Mouse (Mus musculus) lung, embryonic 15.5 days (tissue): ENCODE data around the gene Nepn. TPM values are rescaled to one million over a fixed set of nuclear protein-coding genes. Genes with fewer than 3 reads are reported as not detected.

Experiments used
- ATAC-seq: fragments of 200-750 bp; cut with Nextera tagmentation; 2 replicates; pipeline ENCODE4 v1.8.0; 2017; ENCODE audit warnings: moderate number of reproducible peaks, borderline replicate concordance; ENCODE audit not compliant: low FRiP score, low TSS enrichment; ENCODE audit errors: extremely low read depth
- H3K27ac ChIP-seq: fragments of 300-500 bp; sonication (generic); 2 replicates; pipeline ENCODE4 v1.5.1; 2015; ENCODE audit warnings: moderate library complexity, mild to moderate bottlenecking, inconsistent platforms
- H3K27me3 ChIP-seq: fragments of 300-500 bp; sonication (generic); 2 replicates; pipeline ENCODE4 v1.6.1; 2015; ENCODE audit warnings: inconsistent platforms
- H3K36me3 ChIP-seq: fragments of 300-500 bp; sonication (generic); 2 replicates; pipeline ENCODE4 v1.6.1; 2015; ENCODE audit warnings: inconsistent platforms
- H3K4me1 ChIP-seq: fragments of 300-500 bp; sonication (generic); 2 replicates; pipeline ENCODE4 v1.6.1; 2015; ENCODE audit warnings: inconsistent platforms
- H3K4me2 ChIP-seq: fragments of 300-500 bp; sonication (generic); 2 replicates; pipeline ENCODE4 v1.6.1; 2015; ENCODE audit warnings: inconsistent platforms, mild to moderate bottlenecking, moderate library complexity
- H3K4me3 ChIP-seq: fragments of 300-500 bp; sonication (generic); 2 replicates; pipeline ENCODE4 v1.5.1; 2015; ENCODE audit warnings: mild to moderate bottlenecking, inconsistent platforms
- H3K9ac ChIP-seq: fragments of 300-500 bp; sonication (generic); 2 replicates; pipeline ENCODE4 v1.6.1; 2015; ENCODE audit warnings: inconsistent platforms
- H3K9me3 ChIP-seq: fragments of 300-500 bp; sonication (generic); 2 replicates; pipeline ENCODE4 v1.6.1; 2016; ENCODE audit warnings: inconsistent platforms
- WGBS: fragments of 180-500 bp; shearing (Covaris S2); methylation state at CpG from one replicate; pipeline ENCODE4 v1.1.7; 2015; 5-methylcytosine and 5-hydroxymethylcytosine counted together
- polyA plus RNA-seq: library from polyadenylated mRNA; unstranded; fragments of >200 nt; fragmentation: Nextera tagmentation; extraction: Ambion mirVana; gene quantifications from 2 replicates; pipeline ENCODE4 v1.2.1, GENCODE M21; 2015

The Nepn gene
- polyA plus RNA-seq, 1 experiment from 2014 or later: not detected

DNA sequence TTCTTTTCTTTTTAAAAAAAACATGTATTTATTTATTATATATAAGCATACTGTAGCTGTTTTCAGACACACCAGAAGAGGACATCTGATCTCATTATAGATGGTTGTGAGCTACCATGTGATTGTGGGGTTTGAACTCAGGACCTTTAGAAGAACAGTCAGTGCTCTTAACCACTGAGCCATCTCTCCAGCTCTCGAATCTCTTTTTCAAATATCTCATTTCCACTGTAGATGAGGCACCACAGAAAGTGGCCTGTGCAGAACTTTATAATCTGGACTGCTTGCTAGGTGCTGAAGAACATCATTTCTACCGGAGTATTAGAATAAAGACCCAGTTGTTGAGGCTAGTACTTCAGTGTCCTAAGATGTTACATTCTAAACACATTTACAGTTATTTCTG is 26.2 kb downstream of the Nepn start:
- no peak for ATAC-seq
- Histone ChIP-seq H3K27me3 (no peaks in the 10 kb centered on the region), H3K4me2 (no peak overlapping the region), H3K9me3 (no peaks in the 10 kb centered on the region), H3K4me3 (no peak overlapping the region), H3K36me3 (no peaks in the 10 kb centered on the region), H3K27ac (no peak overlapping the region), H3K9ac (no peak overlapping the region), H3K4me1 (peaks cover 17% of the 10 kb centered on the region)
- WGBS: 80% methylated on average over 2 of the region's 2 CpGs

DNA sequence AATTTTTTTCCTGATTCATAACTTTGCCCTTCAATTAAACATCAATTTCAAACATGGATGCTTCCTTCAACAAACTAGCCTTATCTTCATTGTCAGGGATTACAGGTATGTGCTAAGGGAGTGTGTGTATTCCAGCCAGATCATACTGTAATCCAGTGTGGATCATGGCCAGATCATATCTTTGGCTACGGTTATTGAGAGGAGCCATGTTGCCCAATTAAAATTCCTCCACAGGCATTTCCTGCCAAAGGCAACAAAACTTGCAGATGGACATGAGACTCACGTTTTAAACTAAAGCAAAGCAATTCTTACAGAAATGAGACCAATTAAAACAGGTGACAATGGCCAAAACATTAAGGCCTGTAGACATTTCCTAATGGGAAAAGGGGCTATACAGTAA is 27.7 kb downstream of the Nepn start:
- no peak for ATAC-seq
- peak overlapping the region; percentile 31; the same call in 1 of the 2 replicates for H3K27ac ChIP-seq
- H3K4me3 ChIP-seq: peak overlapping the region; percentile 100
- no peaks in the 10 kb centered on the region for H3K27me3 ChIP-seq
- 30% methylated on average over 2 of the region's 2 CpGs for WGBS
- H3K36me3 ChIP-seq: no peaks in the 10 kb centered on the region
- peak overlapping the region; percentile 70 for H3K4me2 ChIP-seq
- peaks cover 24% of the 10 kb centered on the region for H3K4me1 ChIP-seq
- H3K9ac ChIP-seq: peak overlapping the region; percentile 37; the same call in 1 of the 2 replicates
- H3K9me3 ChIP-seq: no peaks in the 10 kb centered on the region

DNA sequence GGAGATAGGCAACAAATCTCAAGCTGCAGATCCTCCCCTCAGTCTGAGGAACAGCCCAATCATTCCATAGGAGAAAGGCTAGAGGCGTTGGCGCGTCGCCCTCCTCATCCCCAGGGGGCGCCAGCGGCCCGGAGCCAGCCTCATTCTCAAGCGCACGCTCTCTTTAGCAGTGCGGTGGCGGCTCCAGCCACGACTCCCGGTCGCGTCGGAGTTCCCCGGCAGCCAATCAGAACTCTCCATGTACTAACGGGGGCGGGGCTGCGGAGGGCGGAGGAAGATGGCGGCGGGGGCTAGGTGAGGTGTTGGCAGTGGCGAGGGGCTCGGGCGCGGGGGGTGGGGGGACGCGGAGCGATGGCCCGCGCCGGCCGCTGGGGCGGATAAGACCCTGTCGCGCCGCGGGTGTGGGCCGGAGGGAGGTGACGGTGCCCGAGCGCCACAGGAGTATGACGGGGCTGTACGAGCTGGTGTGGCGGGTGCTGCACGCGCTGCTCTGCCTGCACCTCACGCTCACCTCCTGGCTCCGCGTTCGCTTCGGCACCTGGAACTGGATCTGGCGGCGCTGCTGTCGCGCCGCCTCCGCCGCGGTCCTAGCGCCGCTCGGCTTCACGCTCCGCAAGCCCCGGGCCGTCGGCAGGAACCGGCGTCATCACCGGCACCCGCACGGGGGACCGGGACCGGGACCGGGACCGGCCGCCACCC is 28.7 kb downstream of the Nepn start, which contains the start of gene Nus1:
Nus1 (plus strand) TSS at position 249 of the 699 bp plus-strand sequence.
- WGBS: under 1% methylated on average over 79 of the region's 79 CpGs
- Histone ChIP-seq H3K27ac (peak within 1 kb of the TSS; percentile 92), H3K36me3 (no peaks in the 10 kb centered on the region), H3K4me1 (peaks cover 24% of the 10 kb centered on the region), H3K9me3 (no peaks in the 10 kb centered on the region), H3K9ac (peak within 1 kb of the TSS; percentile 95), H3K4me2 (peak within 1 kb of the TSS; percentile 70), H3K27me3 (no peaks in the 10 kb centered on the region), H3K4me3 (peak within 1 kb of the TSS; percentile 100)
- ATAC-seq: peak; percentile 100

DNA sequence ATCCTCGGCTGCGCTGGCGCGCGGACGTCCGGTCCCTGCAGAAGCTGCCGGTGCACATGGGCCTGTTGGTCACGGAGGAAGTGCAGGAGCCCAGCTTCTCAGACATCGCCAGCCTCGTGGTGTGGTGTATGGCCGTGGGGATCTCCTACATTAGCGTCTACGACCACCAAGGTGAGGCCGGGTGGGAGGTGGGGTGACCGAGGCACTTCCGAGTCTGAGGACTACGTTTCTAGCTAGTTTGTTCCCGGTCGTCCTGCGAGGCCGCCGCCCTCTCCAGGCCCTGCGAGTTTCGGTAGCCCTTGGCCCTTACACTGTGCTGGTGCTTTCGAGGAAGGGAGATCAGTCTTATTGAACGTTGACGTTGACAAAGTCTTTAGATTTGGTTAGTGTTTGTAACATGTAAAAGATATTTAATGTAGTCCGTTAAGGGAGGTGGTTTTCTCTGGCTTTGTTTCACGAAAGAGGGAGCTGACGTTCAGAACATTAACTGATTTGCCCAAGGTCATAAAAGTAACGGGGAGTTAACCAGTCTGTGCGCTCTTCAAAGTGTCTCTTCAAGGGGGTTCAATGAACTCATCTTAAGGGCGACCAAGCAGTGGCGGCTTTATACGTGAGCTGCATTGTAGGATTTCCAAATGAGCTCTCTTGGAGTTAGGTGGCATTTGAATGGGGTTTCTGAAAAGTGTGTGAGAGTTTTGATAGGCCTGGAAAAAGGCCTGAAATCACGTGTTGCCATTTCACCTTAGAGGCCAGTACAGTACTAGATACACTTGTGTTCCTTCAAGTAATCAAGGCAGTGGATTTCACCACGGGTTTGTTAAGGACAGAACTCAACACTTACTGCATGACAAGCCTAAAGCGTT is 29.5 kb downstream of the Nepn start:
- WGBS: under 1% methylated on average over 39 of the region's 39 CpGs
- ATAC-seq: peak; percentile 15; the same call in 1 of the 2 replicates

DNA sequence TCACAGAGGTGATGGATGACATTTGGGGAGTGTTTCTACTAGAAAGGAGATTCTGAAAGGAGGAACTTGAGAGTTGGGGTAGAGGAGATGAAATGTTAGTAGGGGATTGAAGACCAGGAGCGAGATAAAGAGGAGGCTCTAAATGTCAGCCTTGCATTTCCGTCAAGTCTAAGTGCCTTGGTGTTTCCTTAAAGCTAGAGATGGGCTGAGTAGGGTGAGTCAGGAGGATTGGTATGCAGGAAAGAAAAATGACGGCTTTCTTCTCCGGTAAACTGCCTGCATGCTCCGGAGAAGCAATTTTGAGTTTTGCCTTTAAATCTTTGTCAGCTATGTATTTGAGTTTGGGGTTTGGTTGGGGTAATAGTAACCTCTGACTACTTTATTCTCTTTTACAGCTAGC is 30.2 kb downstream of the Nepn start:
- H3K27ac ChIP-seq: no peak overlapping the region

More for the DNA sequence above, 29.5 kb downstream of the Nepn start:
- no peaks in the 10 kb centered on the region for H3K27me3 ChIP-seq
- H3K27ac ChIP-seq: peak overlapping the region; percentile 92
- peak overlapping the region; percentile 70 for H3K4me2 ChIP-seq
- H3K9ac ChIP-seq: peak overlapping the region; percentile 95
- H3K9me3 ChIP-seq: no peaks in the 10 kb centered on the region
- peak overlapping the region; percentile 100 for H3K4me3 ChIP-seq
- peaks cover 24% of the 10 kb centered on the region for H3K4me1 ChIP-seq
- no peaks in the 10 kb centered on the region for H3K36me3 ChIP-seq

DNA sequence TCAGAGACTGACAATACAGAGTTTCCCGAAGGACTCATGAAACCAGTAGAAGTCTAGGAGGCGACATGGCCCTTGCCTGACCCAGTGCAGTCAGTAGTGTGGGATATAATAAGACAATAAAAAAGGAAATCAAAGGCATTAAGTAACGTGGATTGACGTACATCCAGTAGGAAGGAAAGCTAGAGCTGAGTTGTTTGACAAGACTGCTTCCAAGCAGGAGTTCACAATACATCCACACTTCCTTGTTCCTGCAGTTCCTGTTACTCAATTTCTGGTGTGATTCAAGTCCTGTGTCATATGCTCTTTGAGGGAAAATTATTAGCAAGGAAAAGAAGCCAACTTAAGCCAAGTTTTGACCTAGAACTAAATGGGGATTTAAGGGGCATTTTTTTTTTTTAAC is 30.6 kb downstream of the Nepn start:
- Histone ChIP-seq H3K36me3 (no peaks in the 10 kb centered on the region), H3K4me1 (peaks cover 24% of the 10 kb centered on the region), H3K27ac (no peak overlapping the region), H3K9ac (no peak overlapping the region), H3K4me2 (peak overlapping the region; percentile 70), H3K9me3 (no peaks in the 10 kb centered on the region), H3K4me3 (peak overlapping the region; percentile 100), H3K27me3 (no peaks in the 10 kb centered on the region)
- ATAC-seq: no peak
- 66% methylated on average over 4 of the region's 4 CpGs for WGBS

More for the DNA sequence above, 30.2 kb downstream of the Nepn start:
- WGBS: 29% methylated on average over 5 of the region's 5 CpGs
- H3K4me2 ChIP-seq: peak overlapping the region; percentile 70
- peaks cover 24% of the 10 kb centered on the region for H3K4me1 ChIP-seq
- no peaks in the 10 kb centered on the region for H3K36me3 ChIP-seq
- H3K9ac ChIP-seq: peak overlapping the region; percentile 95; the same call in 1 of the 2 replicates
- peak overlapping the region; percentile 100 for H3K4me3 ChIP-seq
- no peaks in the 10 kb centered on the region for H3K9me3 ChIP-seq
- no peaks in the 10 kb centered on the region for H3K27me3 ChIP-seq
- no peak for ATAC-seq

DNA sequence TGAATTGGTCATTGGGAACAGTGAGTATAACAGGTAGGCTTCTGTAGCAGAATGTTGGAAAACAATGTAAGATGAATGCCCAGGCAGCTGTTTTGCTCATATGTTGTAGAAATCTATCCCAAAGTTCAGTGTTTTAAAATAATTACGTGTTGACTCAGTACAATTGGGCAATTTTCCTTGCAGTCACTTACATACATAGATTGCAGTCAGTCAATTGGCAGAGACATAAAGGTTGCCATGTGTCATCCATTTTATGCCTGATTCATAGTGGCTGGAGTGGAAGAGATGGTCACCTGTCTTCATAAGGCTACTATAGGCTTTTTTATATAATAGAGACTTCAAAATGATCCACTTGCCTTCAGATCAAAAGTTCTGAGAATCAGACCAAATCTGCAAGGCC is 31.8 kb downstream of the Nepn start:
- no peak overlapping the region for H3K4me2 ChIP-seq
- H3K9ac ChIP-seq: no peak overlapping the region
- H3K27me3 ChIP-seq: no peaks in the 10 kb centered on the region
- ATAC-seq: no peak
- H3K27ac ChIP-seq: no peak overlapping the region
- 87% methylated on average over 1 of the region's 1 CpGs for WGBS
- no peak overlapping the region for H3K4me3 ChIP-seq
- peaks cover 24% of the 10 kb centered on the region for H3K4me1 ChIP-seq
- no peaks in the 10 kb centered on the region for H3K9me3 ChIP-seq
- no peaks in the 10 kb centered on the region for H3K36me3 ChIP-seq

DNA sequence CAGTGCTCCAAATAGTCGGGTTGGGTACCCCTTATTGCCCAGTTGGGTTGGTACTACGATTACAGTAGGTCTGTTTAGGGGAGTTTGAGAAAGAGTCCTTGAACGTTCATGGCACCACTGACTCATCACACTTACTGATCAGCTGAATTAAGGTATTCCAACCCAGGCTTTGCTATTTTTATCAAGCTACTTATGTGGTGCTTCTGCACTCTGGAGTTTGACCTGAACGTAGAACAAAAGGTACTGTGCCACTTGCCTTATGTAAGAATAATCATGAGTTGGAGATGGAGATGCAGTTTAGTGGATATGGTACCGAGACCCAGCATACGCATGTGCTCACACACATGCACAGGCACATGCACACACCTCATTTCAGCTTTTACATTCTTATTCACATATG is 32.9 kb downstream of the Nepn start:
- no peaks in the 10 kb centered on the region for H3K9me3 ChIP-seq
- peaks cover 21% of the 10 kb centered on the region for H3K4me1 ChIP-seq
- no peak for ATAC-seq
- no peak overlapping the region for H3K27ac ChIP-seq
- H3K4me2 ChIP-seq: no peak overlapping the region
- H3K36me3 ChIP-seq: no peaks in the 10 kb centered on the region
- H3K4me3 ChIP-seq: no peak overlapping the region
- WGBS: 83% methylated on average over 6 of the region's 6 CpGs
- no peaks in the 10 kb centered on the region for H3K27me3 ChIP-seq
- H3K9ac ChIP-seq: no peak overlapping the region

DNA sequence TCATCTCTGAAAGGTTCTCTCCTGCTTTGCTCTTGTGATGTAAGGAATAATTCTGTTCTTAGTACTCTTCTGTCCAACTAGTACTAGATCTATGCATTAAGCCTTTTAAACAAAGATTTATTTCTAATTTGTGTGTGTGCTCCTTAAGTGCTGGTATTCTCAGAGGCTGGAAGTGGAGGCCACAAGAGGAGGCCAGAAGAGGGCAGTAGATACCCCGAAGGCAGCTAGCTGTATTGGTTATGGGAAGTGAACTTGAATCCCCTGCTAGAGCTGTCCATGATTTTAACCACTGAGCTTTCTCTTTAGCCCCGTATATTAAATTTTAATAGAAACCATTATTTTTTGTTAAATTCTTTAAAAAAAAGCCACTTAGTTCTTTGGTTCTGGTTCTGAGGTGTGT is 34.3 kb downstream of the Nepn start:
- H3K9me3 ChIP-seq: no peaks in the 10 kb centered on the region
- no peak overlapping the region for H3K9ac ChIP-seq
- H3K4me1 ChIP-seq: peaks cover 19% of the 10 kb centered on the region
- no peak overlapping the region for H3K27ac ChIP-seq
- 73% methylated on average over 2 of the region's 2 CpGs for WGBS
- H3K4me3 ChIP-seq: no peak overlapping the region
- no peak for ATAC-seq
- H3K4me2 ChIP-seq: no peak overlapping the region
- H3K27me3 ChIP-seq: no peaks in the 10 kb centered on the region
- H3K36me3 ChIP-seq: no peaks in the 10 kb centered on the region

DNA sequence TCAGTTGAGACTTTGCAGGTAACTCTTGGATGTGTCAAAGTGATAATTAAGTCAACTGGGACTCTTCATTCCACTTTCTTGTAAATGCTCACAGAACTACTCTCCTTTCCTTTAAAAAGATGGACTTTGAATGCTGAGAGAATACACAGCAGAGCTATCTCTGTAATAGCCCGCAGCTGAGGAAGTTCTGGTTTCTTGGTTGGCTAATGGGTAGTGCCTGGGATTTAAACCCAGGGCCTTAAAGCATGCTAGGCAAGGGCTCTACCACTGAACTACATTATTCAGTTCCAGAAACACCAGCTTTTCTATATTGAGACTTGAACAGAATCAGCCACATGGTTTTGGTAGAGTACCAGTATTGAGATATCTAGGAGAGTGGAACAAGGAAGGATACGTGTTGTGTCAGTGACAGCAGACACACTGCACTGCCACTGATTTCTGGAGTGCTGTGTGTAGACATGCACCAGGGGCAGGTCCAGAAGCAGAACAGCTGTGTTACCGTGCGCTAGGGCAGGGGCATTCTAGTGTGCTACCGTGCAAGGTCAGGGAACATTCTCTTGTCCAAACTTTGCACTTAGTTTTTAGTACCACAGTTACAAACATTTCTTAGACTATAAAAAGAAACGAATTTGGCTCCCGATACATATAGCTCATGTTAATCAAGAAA is 37.7 kb downstream of the Nepn start:
- Histone ChIP-seq H3K36me3 (peaks cover 16% of the 10 kb centered on the region), H3K9ac (no peak overlapping the region), H3K9me3 (no peaks in the 10 kb centered on the region), H3K4me3 (no peak overlapping the region), H3K4me2 (no peak overlapping the region), H3K4me1 (no peaks in the 10 kb centered on the region), H3K27ac (no peak overlapping the region), H3K27me3 (no peaks in the 10 kb centered on the region)
- ATAC-seq: no peak
- 74% methylated on average over 7 of the region's 7 CpGs for WGBS

DNA sequence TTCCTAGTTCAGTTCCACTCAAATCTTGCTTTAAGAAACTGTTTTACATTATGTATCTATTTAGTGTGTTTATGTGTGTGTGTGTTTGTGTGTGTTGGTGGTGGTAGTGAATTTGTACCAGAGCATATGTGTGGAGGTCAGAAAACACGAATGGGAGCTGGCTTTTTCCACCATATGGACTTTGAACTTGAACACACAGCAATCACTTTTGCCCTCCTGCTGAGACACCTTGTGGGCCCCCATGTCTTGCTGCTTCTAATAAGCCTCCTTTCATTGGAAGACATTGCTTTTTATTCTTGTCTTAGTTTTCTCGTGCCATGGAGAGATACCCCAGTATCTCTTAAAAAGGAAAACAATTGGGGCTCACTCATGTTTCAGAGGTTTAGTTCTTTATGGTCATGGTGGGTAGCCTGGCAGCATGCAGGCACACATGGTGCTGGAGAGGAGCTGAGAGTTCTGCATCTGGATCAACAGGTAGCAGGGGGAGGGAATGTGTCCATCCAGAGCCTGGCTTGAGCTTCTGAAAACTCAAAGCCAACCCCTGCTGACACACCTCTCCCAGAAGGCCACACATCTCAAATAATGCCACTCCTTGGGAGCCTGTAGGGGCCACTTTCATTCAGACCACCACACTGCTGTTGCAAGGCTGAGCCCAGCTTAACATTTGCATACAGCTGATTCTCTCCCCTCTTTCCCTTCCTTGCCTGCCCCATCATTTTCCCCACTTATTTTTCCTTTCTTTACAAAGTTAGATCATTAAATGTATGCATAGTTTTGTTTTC is 39.1 kb downstream of the Nepn start:
- Histone ChIP-seq H3K4me2 (no peak overlapping the region), H3K4me1 (no peaks in the 10 kb centered on the region), H3K36me3 (peaks cover 25% of the 10 kb centered on the region), H3K9me3 (no peaks in the 10 kb centered on the region), H3K27ac (no peak overlapping the region), H3K4me3 (no peak overlapping the region), H3K27me3 (no peaks in the 10 kb centered on the region), H3K9ac (no peak overlapping the region)
- ATAC-seq: no peak
- 59% methylated on average over 2 of the region's 2 CpGs for WGBS
